31 mouse cellular contexts compared by ENCODE assay signal in the genomic region with DNA sequence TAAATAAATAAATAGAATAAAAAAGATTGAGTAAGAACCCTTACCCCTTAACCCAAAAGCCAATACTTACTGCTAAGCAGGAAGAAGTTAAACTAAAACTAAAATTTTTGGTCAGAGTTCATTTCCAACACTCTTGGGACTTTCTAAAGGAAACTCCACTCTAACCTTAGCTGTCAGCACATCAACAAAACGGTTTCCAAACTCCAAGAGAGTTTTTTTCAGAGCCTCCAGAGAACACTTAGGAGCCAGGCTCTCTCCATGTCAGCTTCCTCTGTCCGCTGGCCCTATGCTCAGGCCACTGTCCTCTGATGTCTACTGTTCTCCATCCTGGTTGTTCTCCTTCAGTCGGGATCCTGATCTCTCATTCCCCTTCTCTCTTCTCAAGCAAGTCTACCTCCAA.
A peak's percentile ranks its signal among the peaks of the same experiment; 100 is the strongest.
DNase-seq lines count a peak whose midpoint lies in the region; ATAC-seq and TF ChIP-seq lines count a peak whose summit lies in the region.
"Had no signal": no experiment of that assay in that cellular context is flagged by ENCODE, and none has a peak within 500 bp of the region (broad histone marks: within the 10 kb centered on the region; RNA-seq: fewer than 3 reads in every experiment).

No protein-coding gene starts in this region.

- 0 out of 2 replicates have a peak, but pooled peaks have one; percentile 10 for ATAC-seq in heart, embryonic 16.5 days (replicated peaks; ENCODE audit: extremely low read depth, insufficient read depth, low FRiP score)
- no peak for ATAC-seq in heart, embryonic 12.5 days (ENCODE audit: insufficient number of reproducible peaks, low FRiP score)
- 0 out of 2 replicates have a peak, but pooled peaks have one; percentile 17 for ATAC-seq in heart, postnatal 0 days (ENCODE audit: insufficient read depth, low read depth)
- ATAC-seq: CD4-positive, CD25-positive, alpha-beta regulatory T cell, adult 4 months; forebrain, embryonic 14.5 days; intestine, embryonic 16.5 days; liver, embryonic 12.5 days; liver, postnatal 0 days; midbrain, embryonic 16.5 days had no signal

- H3K27me3 ChIP-seq in heart, embryonic 16.5 days (ENCODE audit: control insufficient read depth, insufficient read depth, low read length): peaks cover 2% of the 10 kb centered on the region
- H3K27me3 ChIP-seq in heart, embryonic 12.5 days (replicated peaks): peaks cover 21% of the 10 kb centered on the region
- no peaks in the 10 kb centered on the region; the same call in 1 of the 2 replicates for H3K27me3 ChIP-seq in heart, postnatal 0 days (ENCODE audit: control insufficient read depth, insufficient read depth, low read length)
- H3K27me3 ChIP-seq: embryonic facial prominence, embryonic 12.5 days; hindbrain, embryonic 13.5 days; liver, embryonic 12.5 days; neural tube, embryonic 12.5 days had no signal

- no peak for TF ChIP-seq CTCF in heart, postnatal 0 days (IDR thresholded peaks at IDR 0.05; ENCODE audit: low read depth)

- H3K9me3 ChIP-seq in heart, embryonic 16.5 days (replicated peaks; ENCODE audit: control insufficient read depth, low read length): 0 out of 2 replicates have a peak, but pooled peaks cover 2% of the 10 kb centered on the region
- no peaks in the 10 kb centered on the region for H3K9me3 ChIP-seq in heart, embryonic 12.5 days (replicated peaks)
- H3K9me3 ChIP-seq in heart, postnatal 0 days (replicated peaks; ENCODE audit: control insufficient read depth, low read length): no peaks in the 10 kb centered on the region; the same call in 1 of the 2 replicates
- H3K9me3 ChIP-seq: embryonic facial prominence, embryonic 12.5 days; hindbrain, embryonic 13.5 days; liver, embryonic 12.5 days; midbrain, embryonic 10.5 days; neural tube, embryonic 12.5 days had no signal

- no peak overlapping the region for H3K4me3 ChIP-seq in heart, embryonic 16.5 days (ENCODE audit: low read length)
- no peak overlapping the region for H3K4me3 ChIP-seq in heart, embryonic 12.5 days
- no peak overlapping the region for H3K4me3 ChIP-seq in heart, postnatal 0 days (ENCODE audit: low read depth, low read length)
- H3K4me3 ChIP-seq: embryonic facial prominence, embryonic 12.5 days; gastrocnemius, adult 2 months; hindbrain, embryonic 13.5 days; layer of hippocampus, adult 2 months; liver, embryonic 12.5 days; midbrain, embryonic 10.5 days; myocyte; neural tube, embryonic 12.5 days had no signal

- WGBS in heart, embryonic 16.5 days: 47% methylated on average over 3 of the region's 3 CpGs
- 45% methylated on average over 3 of the region's 3 CpGs for WGBS in heart, embryonic 12.5 days
- WGBS in heart, postnatal 0 days: 44% methylated on average over 3 of the region's 3 CpGs

- no peaks in the 10 kb centered on the region for H3K36me3 ChIP-seq in heart, embryonic 16.5 days (ENCODE audit: control insufficient read depth, insufficient read depth)
- no peaks in the 10 kb centered on the region for H3K36me3 ChIP-seq in heart, embryonic 12.5 days
- no peaks in the 10 kb centered on the region for H3K36me3 ChIP-seq in heart, postnatal 0 days (replicated peaks; ENCODE audit: control insufficient read depth, insufficient read depth, low read length)
- H3K36me3 ChIP-seq: embryonic facial prominence, embryonic 12.5 days; hindbrain, embryonic 13.5 days; liver, embryonic 12.5 days; midbrain, embryonic 10.5 days; neural tube, embryonic 12.5 days had no signal

- peaks cover 2% of the 10 kb centered on the region; the same call in 1 of the 2 replicates for H3K4me1 ChIP-seq in heart, embryonic 16.5 days (ENCODE audit: control insufficient read depth, insufficient read depth, low read length)
- H3K4me1 ChIP-seq in heart, embryonic 12.5 days (replicated peaks): no peaks in the 10 kb centered on the region
- H3K4me1 ChIP-seq in heart, postnatal 0 days (ENCODE audit: control insufficient read depth, insufficient read depth): no peaks in the 10 kb centered on the region
- H3K4me1 ChIP-seq: embryonic facial prominence, embryonic 12.5 days; hindbrain, embryonic 13.5 days; liver, embryonic 12.5 days; midbrain, embryonic 10.5 days; neural tube, embryonic 12.5 days had no signal

- DNase-seq in gastrocnemius, postnatal 25 days: peak; percentile 8
- DNase-seq in gastrocnemius, postnatal 36 days: no peak
- peak; percentile 63 for DNase-seq in 3T3-L1 (ENCODE audit: low read depth, low spot score)
- peak; percentile 56 for DNase-seq in heart, postnatal 0 days (ENCODE audit: low spot score)
- no peak for DNase-seq in layer of hippocampus, adult 9-11 months
- no peak for DNase-seq in cerebellum, postnatal 14 days
- DNase-seq: adrenal gland, adult 8-10 months; cerebellum, adult 8-10 months; embryo, embryonic 11 days; gastrocnemius, adult 2 months; kidney, postnatal 36 days; left cerebral cortex, postnatal 4 days; liver, postnatal 0 days; lung, postnatal 14 days; right cerebral cortex, adult 18-20 months; thymus, adult 18-20 months; thymus, postnatal 25 days had no signal

- H3K9ac ChIP-seq in heart, embryonic 16.5 days (ENCODE audit: low read length): no peak overlapping the region
- H3K9ac ChIP-seq in heart, embryonic 12.5 days: no peak overlapping the region
- H3K9ac ChIP-seq in heart, postnatal 0 days (replicated peaks; ENCODE audit: low read depth, low read length): no peak overlapping the region
- H3K9ac ChIP-seq: embryonic facial prominence, embryonic 12.5 days; hindbrain, embryonic 13.5 days; liver, embryonic 12.5 days; liver, postnatal 0 days; neural tube, embryonic 12.5 days had no signal

- TF ChIP-seq EP300 in heart, postnatal 0 days (IDR thresholded peaks at IDR 0.05; ENCODE audit: low read depth): no peak

- no peak overlapping the region for H3K4me2 ChIP-seq in heart, embryonic 16.5 days (ENCODE audit: low read depth, low read length)
- no peak overlapping the region for H3K4me2 ChIP-seq in heart, embryonic 12.5 days
- no peak overlapping the region for H3K4me2 ChIP-seq in heart, postnatal 0 days (ENCODE audit: low read depth, low read length)
- H3K4me2 ChIP-seq: embryonic facial prominence, embryonic 12.5 days; hindbrain, embryonic 13.5 days; liver, embryonic 12.5 days; neural tube, embryonic 12.5 days had no signal

- intact Hi-C loops in gastrocnemius, postnatal 36 days (cut with DNase I): no loop called here

- no peak overlapping the region for H3K27ac ChIP-seq in heart, embryonic 16.5 days (ENCODE audit: low read length)
- H3K27ac ChIP-seq in heart, embryonic 12.5 days (ENCODE audit: poor library complexity, severe bottlenecking): no peak overlapping the region
- H3K27ac ChIP-seq in heart, postnatal 0 days (ENCODE audit: low read depth): no peak overlapping the region
- H3K27ac ChIP-seq: embryonic facial prominence, embryonic 12.5 days; gastrocnemius, adult 2 months; hindbrain, embryonic 13.5 days; layer of hippocampus, adult 2 months; liver, embryonic 12.5 days; midbrain, embryonic 10.5 days; neural tube, embryonic 12.5 days; stomach, postnatal 0 days had no signal

Comparison
In these comparisons a context has a peak if more than half of its experiments do, and no peak if none do; other contexts are left out.
1. DNase-seq: peak in gastrocnemius, postnatal 25 days (single experiment), 3T3-L1 (single experiment) and heart, postnatal 0 days (single experiment); none in gastrocnemius, postnatal 36 days (0 of 2), layer of hippocampus, adult 9-11 months (single experiment) and cerebellum, postnatal 14 days (0 of 2).